Mouse (Mus musculus) CD4-positive, CD25-positive, alpha-beta regulatory T cell, adult 9 weeks (primary cell): ENCODE data around the gene Cidec. TPM values are rescaled to one million over a fixed set of nuclear protein-coding genes. Genes with fewer than 3 reads are reported as not detected.

Source experiments
- polyA plus RNA-seq: library from polyadenylated mRNA; unstranded; fragments of 100-300 nt; shearing (Covaris generic); gene quantifications from one replicate; pipeline ENCODE4 v1.2.1, GENCODE M21; 2017

Cidec gene
- not detected for polyA plus RNA-seq

GRCm38 (mm10) chr6:113435664-113436205, at the start of gene Cidec:
TSS of gene Cidec (minus strand) at chr6:113435760.

GRCm38 (mm10) chr6:113483100-113483615, 47.6 kb upstream of the Cidec start, which contains the start of gene Creld1:
TSS of gene Creld1 (plus strand) at chr6:113483297.

GRCm38 (mm10) chr6:113471297-113471936, 35.9 kb upstream of the Cidec start, which contains the start of gene Il17rc:
TSS of gene Il17rc (plus strand) at chr6:113471427.

GRCm38 (mm10) chr6:113457952-113458534, 22.5 kb upstream of the Cidec start, which contains the start of gene Il17re:
TSS of gene Il17re (plus strand) at chr6:113458484.

GRCm38 (mm10) chr6:113442442-113443090, 7.0 kb upstream of the Cidec start, which contains the start of gene Jagn1:
TSS of gene Jagn1 (plus strand) at chr6:113442569.

GRCm38 (mm10) chr6:113419199-113419587, 16.4 kb downstream of the Cidec start, which contains the start of gene Rpusd3:
TSS of gene Rpusd3 (minus strand) at chr6:113419340.

GRCm38 (mm10) chr6:113388960-113389359, 46.6 kb downstream of the Cidec start, which contains the start of gene Ttll3:
TSS of gene Ttll3 (plus strand) at chr6:113389260.

DNA sequence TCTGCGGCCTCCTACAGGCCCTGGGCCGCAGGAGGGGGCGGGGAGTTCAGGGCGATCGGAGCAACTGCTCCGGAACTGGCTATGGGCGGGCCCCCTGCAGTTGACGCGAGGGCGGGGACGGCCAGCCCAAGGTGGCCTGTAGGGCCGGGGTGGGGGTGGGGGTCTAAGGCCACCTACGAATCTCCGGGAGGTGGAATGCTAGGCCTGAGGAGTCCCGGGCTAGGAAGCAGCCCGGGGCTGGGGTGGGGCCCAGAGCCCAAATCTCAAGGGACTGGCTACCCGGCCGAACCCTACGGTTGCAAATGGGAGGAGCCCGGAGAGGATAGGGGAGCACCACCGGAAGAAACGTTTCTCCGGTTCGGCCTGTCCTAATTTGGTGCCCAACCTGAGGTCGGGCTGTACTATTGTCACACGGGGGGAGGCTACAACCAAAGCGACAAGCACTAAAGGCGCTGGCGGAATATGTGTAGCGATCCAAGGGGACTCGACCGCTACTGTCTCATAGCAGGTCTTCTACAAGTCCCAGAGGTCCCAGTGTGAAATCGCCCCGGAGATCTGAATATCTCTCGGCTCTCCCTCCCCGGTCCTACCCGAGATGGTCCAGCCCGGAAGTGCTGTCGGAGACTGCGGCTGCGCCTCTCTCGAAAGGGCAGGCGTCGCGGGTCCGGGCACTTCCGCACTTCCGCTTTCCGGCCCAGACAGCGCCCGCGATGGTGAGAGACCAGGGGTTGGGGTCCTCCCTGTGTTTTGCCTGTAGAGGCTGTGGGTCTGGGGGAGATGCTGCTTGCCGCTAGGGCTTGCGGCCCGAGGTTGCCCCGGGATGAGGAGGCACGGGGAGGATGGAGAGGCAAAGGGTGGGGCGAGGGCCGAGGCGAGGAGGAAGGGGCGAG, 57.8 kb downstream of the Cidec start, which contains the start of the genes Tada3 and Arpc4:
Tada3 (minus strand) TSS at position 388 of the 890 bp plus-strand sequence.
Arpc4 (plus strand) TSS at position 620 of the 890 bp plus-strand sequence.

Other genes with a start within 250 kb of the Cidec start
- gene Lhfpl4, start 240.4 kb downstream of the Cidec start, polyA plus RNA-seq = 0.21 TPM
- gene Mtmr14, start 197.9 kb downstream of the Cidec start, polyA plus RNA-seq = 19.5 TPM
- not detected for gene Cpne9, start 153.5 kb downstream of the Cidec start, polyA plus RNA-seq
- 37.0 TPM for gene Brpf1, start 128.6 kb downstream of the Cidec start, polyA plus RNA-seq
- gene Ogg1, start 108.8 kb downstream of the Cidec start, polyA plus RNA-seq = 14.3 TPM
- 2.7 TPM for gene Camk1, start 91.8 kb downstream of the Cidec start, polyA plus RNA-seq
- gene Tada3, start 57.9 kb downstream of the Cidec start, polyA plus RNA-seq = 66.9 TPM
- 593 TPM for gene Arpc4, start 57.6 kb downstream of the Cidec start, polyA plus RNA-seq
- gene Ttll3, start 46.5 kb downstream of the Cidec start, polyA plus RNA-seq = 16.9 TPM
- gene Rpusd3, start 16.4 kb downstream of the Cidec start, polyA plus RNA-seq = 19.9 TPM
- 71.0 TPM for gene Jagn1, start 6.8 kb upstream of the Cidec start, polyA plus RNA-seq
- 0.25 TPM for gene Il17re, start 22.7 kb upstream of the Cidec start, polyA plus RNA-seq
- gene Il17rc, start 35.7 kb upstream of the Cidec start, polyA plus RNA-seq = 0.65 TPM
- gene Creld1, start 47.5 kb upstream of the Cidec start, polyA plus RNA-seq = 12.5 TPM
- 0.25 TPM for gene Prrt3, start 66.2 kb upstream of the Cidec start, polyA plus RNA-seq
- gene Emc3, start 95.9 kb upstream of the Cidec start, polyA plus RNA-seq = 115 TPM
- 1.9 TPM for gene Fancd2, start 95.9 kb upstream of the Cidec start, polyA plus RNA-seq
- not detected for gene Fancd2os, start 165.0 kb upstream of the Cidec start, polyA plus RNA-seq
- gene Brk1, start 169.0 kb upstream of the Cidec start, polyA plus RNA-seq = 290 TPM
- gene Vhl, start 188.2 kb upstream of the Cidec start, polyA plus RNA-seq = 23.3 TPM
- gene Irak2, start 202.7 kb upstream of the Cidec start, polyA plus RNA-seq = 57.2 TPM